Mouse (Mus musculus) embryonic facial prominence, embryonic 13.5 days (tissue): ENCODE data around the gene Sema3c. TPM values are rescaled to one million over a fixed set of nuclear protein-coding genes. Genes with fewer than 3 reads are reported as not detected.

ENCODE experiments used
- polyA plus RNA-seq: library from polyadenylated mRNA; unstranded; fragments of >200 nt; fragmentation: Nextera tagmentation; extraction: Ambion mirVana; gene quantifications from 2 replicates; pipeline ENCODE4 v1.2.1, GENCODE M21; 2015

The Sema3c gene
- polyA plus RNA-seq, 1 experiment from 2014 or later = 22.1 TPM

Other genes with a start within 250 kb of the Sema3c start
- not detected in 2 replicates for gene Speer4f2, start 201.1 kb upstream of the Sema3c start, polyA plus RNA-seq
- not detected in 2 replicates for gene Speer4f1, start 98.2 kb upstream of the Sema3c start, polyA plus RNA-seq